Mouse (Mus musculus): ENCODE results near the gene Ddx3x. TPM values are rescaled to one million over a fixed set of nuclear protein-coding genes. Genes with fewer than 3 reads are reported as not detected.

Gene Ddx3x
- polyA plus RNA-seq, 1 experiment from 2014 or later: 112 TPM

GRCm38 (mm10) chrX:13243133-13244123, 37.3 kb upstream of the Ddx3x start:
- H3K27me3 ChIP-seq (replicated peaks): peaks cover 15% of the 10 kb centered on the region; the same call in 1 of the 2 replicates
- H3K9me3 ChIP-seq: no peaks in the 10 kb centered on the region
- H3K4me1 ChIP-seq: peaks cover 17% of the 10 kb centered on the region; the same call in 1 of the 2 replicates
- 31% methylated on average over 15 of the region's 15 CpGs for WGBS
- peak overlapping the region; percentile 57 for H3K4me2 ChIP-seq
- H3K9ac ChIP-seq: peak overlapping the region; percentile 62
- no peaks in the 10 kb centered on the region for H3K36me3 ChIP-seq (replicated peaks)
- peak overlapping the region; percentile 40 for H3K4me3 ChIP-seq
- H3K27ac ChIP-seq: peak overlapping the region; percentile 95
- ATAC-seq (replicated peaks): peak; percentile 68

DNA sequence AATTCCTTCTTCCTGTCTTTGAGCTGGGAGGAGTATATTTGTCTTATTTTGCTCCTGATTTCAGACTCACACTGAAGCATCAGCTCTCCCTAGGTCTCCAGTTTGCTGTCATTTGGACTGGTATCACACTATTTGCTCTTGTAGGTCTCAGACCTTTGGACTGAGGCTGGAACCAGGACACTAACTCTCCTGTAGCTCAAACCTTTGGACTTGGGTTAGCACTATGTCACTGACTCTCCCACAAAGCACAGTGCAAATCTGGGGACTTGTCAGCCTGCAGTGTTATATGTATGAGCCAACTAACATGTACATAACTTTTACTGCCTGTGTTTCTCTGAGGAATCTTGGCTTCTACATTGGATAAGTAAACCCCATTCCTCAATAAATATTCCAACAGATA, 36.2 kb upstream of the Ddx3x start:
- Histone ChIP-seq H3K4me1 (peaks cover 17% of the 10 kb centered on the region; the same call in 1 of the 2 replicates), H3K9me3 (no peaks in the 10 kb centered on the region), H3K27ac (peak overlapping the region; percentile 95; the same call in 1 of the 2 replicates), H3K9ac (no peak overlapping the region), H3K4me3 (no peak overlapping the region), H3K4me2 (no peak overlapping the region), H3K27me3 (replicated peaks) (peaks cover 13% of the 10 kb centered on the region; the same call in 1 of the 2 replicates), H3K36me3 (replicated peaks) (no peaks in the 10 kb centered on the region)
- no peak for ATAC-seq (replicated peaks)

- no peak overlapping the region for H3K9ac ChIP-seq
- H3K36me3 ChIP-seq (replicated peaks): no peaks in the 10 kb centered on the region
- H3K9me3 ChIP-seq: no peaks in the 10 kb centered on the region
- ATAC-seq (replicated peaks): no peak
- H3K4me3 ChIP-seq: no peak overlapping the region
- peaks cover 13% of the 10 kb centered on the region; the same call in 1 of the 2 replicates for H3K27me3 ChIP-seq (replicated peaks)
- 77% methylated on average over 3 of the region's 3 CpGs for WGBS
- peaks cover 17% of the 10 kb centered on the region; the same call in 1 of the 2 replicates for H3K4me1 ChIP-seq
- H3K27ac ChIP-seq: 0 out of 2 replicates have a peak overlapping the region, but pooled peaks have one; percentile 95
- H3K4me2 ChIP-seq: no peak overlapping the region
Measured at GRCm38 (mm10) chrX:13245027-13245426, 35.7 kb upstream of the Ddx3x start.

DNA sequence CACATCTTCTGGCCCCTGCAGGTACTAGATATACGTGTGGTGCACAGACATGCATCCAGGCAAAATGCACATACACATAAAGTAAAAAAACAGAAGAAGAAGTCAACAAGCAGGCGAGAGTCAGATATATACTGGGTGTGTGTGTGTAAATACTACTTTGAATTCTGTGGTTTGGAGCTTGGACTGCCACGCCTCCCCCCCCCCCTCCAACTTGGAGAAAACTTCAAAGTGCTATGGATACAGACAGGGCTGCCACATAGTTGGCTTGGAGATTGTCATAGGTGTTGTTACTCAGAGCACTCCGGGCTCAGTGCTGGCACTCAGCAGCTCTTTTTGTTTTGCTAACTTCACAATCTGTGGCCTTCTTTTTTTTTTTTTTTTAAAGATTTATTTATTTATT, 29.1 kb upstream of the Ddx3x start:
- no peak overlapping the region for H3K9ac ChIP-seq
- no peak overlapping the region for H3K4me3 ChIP-seq
- H3K27ac ChIP-seq: no peak overlapping the region
- no peak for ATAC-seq (replicated peaks)
- 0 out of 2 replicates have a peak, but pooled peaks cover 2% of the 10 kb centered on the region for H3K27me3 ChIP-seq (replicated peaks)
- H3K9me3 ChIP-seq: no peaks in the 10 kb centered on the region
- no peak overlapping the region for H3K4me2 ChIP-seq
- no peaks in the 10 kb centered on the region for H3K4me1 ChIP-seq
- 76% methylated on average over 4 of the region's 4 CpGs for WGBS
- no peaks in the 10 kb centered on the region for H3K36me3 ChIP-seq (replicated peaks)

DNA sequence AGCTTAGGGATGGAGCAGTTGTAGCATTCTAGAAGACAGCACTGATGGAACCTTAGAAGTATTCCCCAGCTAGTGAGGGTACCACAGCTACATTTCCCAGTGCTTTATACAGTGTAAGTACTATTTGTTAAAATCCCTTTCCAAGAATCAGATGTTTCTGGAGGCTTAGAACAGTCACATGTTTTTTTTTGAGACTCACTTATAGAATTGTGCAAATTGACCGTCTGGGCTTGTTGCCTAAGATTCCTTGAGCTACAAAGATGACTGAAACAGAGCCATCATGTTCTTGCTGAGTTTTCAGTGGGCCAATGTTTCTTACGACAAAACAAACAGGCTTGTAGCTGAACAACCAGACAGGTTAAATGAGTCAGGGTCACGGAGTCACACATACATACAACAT, 26.5 kb upstream of the Ddx3x start:
- Histone ChIP-seq H3K4me3 (no peak overlapping the region), H3K4me2 (no peak overlapping the region), H3K36me3 (replicated peaks) (no peaks in the 10 kb centered on the region), H3K9ac (no peak overlapping the region), H3K9me3 (no peaks in the 10 kb centered on the region), H3K4me1 (no peaks in the 10 kb centered on the region), H3K27me3 (replicated peaks) (no peaks in the 10 kb centered on the region), H3K27ac (no peak overlapping the region)
- 88% methylated on average over 3 of the region's 3 CpGs for WGBS
- no peak for ATAC-seq (replicated peaks)

- 73% methylated on average over 3 of the region's 3 CpGs for WGBS
- H3K36me3 ChIP-seq (replicated peaks): no peaks in the 10 kb centered on the region
- H3K4me2 ChIP-seq: no peak overlapping the region
- no peak for ATAC-seq (replicated peaks)
- H3K4me1 ChIP-seq: no peaks in the 10 kb centered on the region
- no peak overlapping the region for H3K9ac ChIP-seq
- no peaks in the 10 kb centered on the region for H3K9me3 ChIP-seq
- no peak overlapping the region for H3K4me3 ChIP-seq
- no peaks in the 10 kb centered on the region for H3K27me3 ChIP-seq (replicated peaks)
- no peak overlapping the region for H3K27ac ChIP-seq
Measured at GRCm38 (mm10) chrX:13263356-13263755, 17.4 kb upstream of the Ddx3x start.

DNA sequence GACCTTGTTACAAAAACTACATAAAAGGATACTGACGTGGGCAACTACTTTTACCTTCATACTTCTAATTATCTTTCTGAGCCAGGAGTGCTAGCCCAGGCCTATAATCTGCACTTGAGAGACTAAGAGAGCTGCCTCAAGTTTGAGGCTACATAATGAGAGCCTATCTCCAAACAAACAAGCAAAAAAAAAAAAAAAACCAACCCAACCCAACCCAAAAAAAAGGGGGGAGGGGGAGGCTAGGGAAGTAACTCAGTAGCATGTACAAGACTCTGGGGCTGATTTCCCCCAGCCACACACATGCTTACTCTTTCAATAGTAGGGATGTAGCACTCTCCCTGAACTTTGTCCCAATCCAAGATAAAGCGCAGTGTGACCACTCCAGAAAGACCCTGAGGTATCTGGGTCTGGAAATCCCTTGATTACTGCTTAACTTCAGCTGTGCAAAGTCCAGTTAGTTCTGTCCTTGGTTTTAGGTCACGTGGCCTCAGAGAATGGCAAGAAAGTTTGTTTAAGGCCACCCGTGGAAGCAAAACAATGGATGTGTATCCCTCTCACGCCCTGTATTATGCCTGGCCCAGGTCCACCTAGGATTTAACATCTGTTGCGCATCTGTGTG, 5.1 kb upstream of the Ddx3x start:
- ATAC-seq (replicated peaks): no peak
- no peak overlapping the region for H3K27ac ChIP-seq
- no peak overlapping the region for H3K4me2 ChIP-seq
- peaks cover 9% of the 10 kb centered on the region; the same call in 1 of the 2 replicates for H3K4me1 ChIP-seq
- H3K9me3 ChIP-seq: no peaks in the 10 kb centered on the region
- H3K4me3 ChIP-seq: no peak overlapping the region
- H3K27me3 ChIP-seq (replicated peaks): no peaks in the 10 kb centered on the region
- H3K36me3 ChIP-seq (replicated peaks): no peaks in the 10 kb centered on the region
- 74% methylated on average over 6 of the region's 6 CpGs for WGBS
- H3K9ac ChIP-seq: no peak overlapping the region

DNA sequence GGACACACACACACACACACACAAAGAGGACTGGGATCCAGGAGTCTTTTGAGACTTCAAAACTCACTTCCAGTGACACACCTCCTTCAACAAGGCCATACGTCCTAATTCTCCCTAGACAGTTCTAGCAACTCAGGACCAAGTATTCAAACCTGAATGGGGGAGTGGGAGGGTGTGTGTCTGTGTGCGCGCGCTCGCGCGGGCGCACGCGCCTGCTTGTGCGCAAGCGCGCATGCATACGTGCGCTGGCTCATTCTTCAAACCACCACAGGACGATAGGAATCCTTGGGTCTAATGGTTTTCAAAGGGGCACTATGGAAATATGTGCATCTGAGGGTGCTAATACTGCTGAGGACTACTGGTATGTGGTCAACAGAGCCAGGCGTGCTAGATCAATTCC, 1.8 kb upstream of the Ddx3x start:
- H3K27me3 ChIP-seq (replicated peaks): no peaks in the 10 kb centered on the region
- H3K36me3 ChIP-seq (replicated peaks): no peaks in the 10 kb centered on the region
- H3K4me2 ChIP-seq: no peak overlapping the region
- H3K4me3 ChIP-seq: no peak overlapping the region
- H3K9me3 ChIP-seq: no peaks in the 10 kb centered on the region
- H3K9ac ChIP-seq: no peak overlapping the region
- peaks cover 16% of the 10 kb centered on the region for H3K4me1 ChIP-seq
- WGBS: 81% methylated on average over 17 of the region's 17 CpGs
- peak overlapping the region; percentile 99; the same call in 1 of the 2 replicates for H3K27ac ChIP-seq
- no peak for ATAC-seq (replicated peaks)

DNA sequence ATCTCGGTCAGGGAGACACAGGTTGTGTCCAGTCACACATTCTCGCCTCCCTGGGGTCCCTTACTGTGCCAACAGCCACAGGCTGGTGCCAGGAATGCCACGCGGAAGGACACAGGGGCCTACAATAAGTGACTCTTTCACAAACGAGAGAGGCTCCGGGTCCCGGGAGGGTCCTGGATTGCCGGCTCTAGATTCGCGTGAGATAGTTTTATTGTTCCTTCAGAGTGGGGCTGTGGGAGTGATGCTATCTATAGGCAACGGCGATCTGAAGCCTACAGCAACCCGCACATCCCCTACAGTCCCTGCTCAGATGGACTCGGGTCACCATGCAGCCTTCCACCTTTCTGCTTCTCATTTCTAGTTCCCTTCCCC, 747 bp upstream of the Ddx3x start:
- no peak for ATAC-seq (replicated peaks)

GRCm38 (mm10) chrX:13281329-13282088, 739 bp downstream of the Ddx3x start:
- H3K4me3 ChIP-seq: peak overlapping the region; percentile 93
- no peaks in the 10 kb centered on the region for H3K9me3 ChIP-seq
- WGBS: under 1% methylated on average over 73 of the region's 89 CpGs
- H3K4me1 ChIP-seq: peaks cover 29% of the 10 kb centered on the region
- H3K27me3 ChIP-seq (replicated peaks): no peaks in the 10 kb centered on the region
- peak overlapping the region; percentile 77 for H3K4me2 ChIP-seq
- H3K36me3 ChIP-seq (replicated peaks): no peaks in the 10 kb centered on the region
- peak overlapping the region; percentile 99 for H3K27ac ChIP-seq
- peak overlapping the region; percentile 100 for H3K9ac ChIP-seq
- peak; percentile 81 for ATAC-seq (replicated peaks)

More for the DNA sequence above, 747 bp upstream of the Ddx3x start:
- H3K4me3 ChIP-seq: peak overlapping the region; percentile 93
- 5% methylated on average over 14 of the region's 14 CpGs for WGBS
- H3K27me3 ChIP-seq (replicated peaks): no peaks in the 10 kb centered on the region
- peaks cover 26% of the 10 kb centered on the region for H3K4me1 ChIP-seq
- H3K9ac ChIP-seq: peak overlapping the region; percentile 100
- peak overlapping the region; percentile 99 for H3K27ac ChIP-seq
- H3K36me3 ChIP-seq (replicated peaks): no peaks in the 10 kb centered on the region
- no peaks in the 10 kb centered on the region for H3K9me3 ChIP-seq
- H3K4me2 ChIP-seq: peak overlapping the region; percentile 77

DNA sequence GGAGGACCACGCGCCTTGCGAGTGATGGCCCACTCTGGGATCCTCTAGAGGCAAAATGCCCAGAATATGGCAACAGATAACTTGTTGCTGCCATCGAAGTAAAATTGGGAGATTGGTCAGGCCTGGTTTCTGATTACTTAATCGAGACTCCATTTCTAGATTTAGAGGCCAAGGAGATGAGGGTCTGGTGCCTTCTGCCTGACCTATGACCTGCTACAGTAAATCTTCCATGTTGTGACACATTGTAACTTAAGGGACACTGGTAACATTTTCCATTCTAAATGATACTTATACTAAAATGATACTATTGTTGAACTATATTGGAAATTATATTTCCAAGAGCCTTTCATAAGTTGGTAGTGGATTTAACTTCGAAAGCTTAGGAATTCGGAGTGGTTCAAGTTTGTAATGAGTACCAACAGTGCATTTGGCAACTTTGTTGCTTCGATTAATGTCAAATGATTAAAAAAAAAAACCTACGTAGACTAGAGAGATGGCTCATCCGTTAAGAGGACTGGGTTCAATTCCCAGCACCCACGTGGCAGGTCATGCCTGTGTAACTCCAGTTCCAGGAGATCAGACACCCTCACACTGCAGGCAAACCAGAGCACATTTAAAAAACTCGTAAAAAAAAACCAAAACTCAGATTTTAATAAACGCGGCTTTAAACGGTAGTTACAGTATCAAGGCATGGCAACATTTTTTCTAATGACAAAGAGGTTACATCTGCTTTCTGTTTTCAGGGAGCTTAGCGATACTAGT, 1.5 kb downstream of the Ddx3x start:
- H3K4me3 ChIP-seq: peak overlapping the region; percentile 93
- no peak for ATAC-seq (replicated peaks)

More for the DNA sequence above, 1.5 kb downstream of the Ddx3x start:
- 0 out of 2 replicates have a peak, but pooled peaks cover 3% of the 10 kb centered on the region for H3K36me3 ChIP-seq (replicated peaks)
- H3K27me3 ChIP-seq (replicated peaks): no peaks in the 10 kb centered on the region
- peaks cover 29% of the 10 kb centered on the region for H3K4me1 ChIP-seq
- H3K9ac ChIP-seq: peak overlapping the region; percentile 100
- H3K27ac ChIP-seq: peak overlapping the region; percentile 99
- peak overlapping the region; percentile 77 for H3K4me2 ChIP-seq
- WGBS: 13% methylated on average over 16 of the region's 16 CpGs
- no peaks in the 10 kb centered on the region for H3K9me3 ChIP-seq
